Mouse (Mus musculus) induced T-regulatory cell, adult 2 months (primary cell): ENCODE measurements at regions not wholly inside any gene's neighbourhood (a gene's known extent, or its start where the extent isn't known, plus 50 kb on each side); places are given as distances from the start of the nearest gene placed in this dataset.
"Not testable (repeated sequence)": the region's sequence is repeated elsewhere in the genome, so short reads cannot be mapped to it uniquely, and the experiment has no call there.

Experiments used
- DNase-seq: peaks from one replicate; pipeline ENCODE4 v3.0.0-alpha.2; 2012; ENCODE audit warnings: low read depth

GRCm38 (mm10) chr16:76520643-76520993 lies 147.0 kb upstream of the Nrip1 start:
- no peak for DNase-seq

DNA sequence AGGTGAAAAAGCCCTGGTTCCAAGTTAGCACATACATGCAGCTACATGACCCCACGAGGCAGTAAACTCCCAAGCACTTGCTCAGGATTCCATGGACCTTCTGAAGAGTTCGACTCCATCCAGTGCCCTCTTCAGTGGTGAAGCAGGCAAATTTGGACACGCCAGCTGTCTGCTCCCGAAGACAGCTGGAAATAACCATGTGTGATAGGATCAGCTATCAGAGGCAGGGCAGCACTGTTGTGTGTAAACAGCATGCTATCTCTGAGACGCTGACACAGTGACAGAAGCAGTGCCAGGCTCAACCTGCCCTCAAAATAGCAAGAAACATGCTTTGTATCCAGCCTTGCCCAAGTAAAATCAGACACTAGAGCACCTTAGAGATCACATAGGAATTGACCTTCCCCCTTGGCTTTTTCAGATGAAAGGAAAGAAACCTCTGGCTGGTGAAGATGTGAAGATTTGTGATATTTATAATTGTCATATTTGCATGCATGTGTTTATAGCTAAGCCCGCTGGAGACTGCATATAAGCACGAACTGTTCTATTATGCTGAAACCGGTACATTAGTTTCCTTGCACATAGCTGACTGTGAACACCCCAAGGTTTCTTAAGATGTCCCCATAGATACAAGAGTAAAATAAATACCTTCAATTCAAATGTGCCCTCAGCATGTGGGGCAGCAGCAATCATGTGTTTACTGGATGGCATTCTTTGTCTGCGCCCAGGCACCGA lies 146.4 kb upstream of the Nrip1 start:
- DNase-seq = no peak

- no peak for DNase-seq
Measured at GRCm38 (mm10) chr16:76510861-76511260, 137.2 kb upstream of the Nrip1 start.

- no peak for DNase-seq
Measured at GRCm38 (mm10) chr16:76509109-76509650, 135.6 kb upstream of the Nrip1 start.

DNA sequence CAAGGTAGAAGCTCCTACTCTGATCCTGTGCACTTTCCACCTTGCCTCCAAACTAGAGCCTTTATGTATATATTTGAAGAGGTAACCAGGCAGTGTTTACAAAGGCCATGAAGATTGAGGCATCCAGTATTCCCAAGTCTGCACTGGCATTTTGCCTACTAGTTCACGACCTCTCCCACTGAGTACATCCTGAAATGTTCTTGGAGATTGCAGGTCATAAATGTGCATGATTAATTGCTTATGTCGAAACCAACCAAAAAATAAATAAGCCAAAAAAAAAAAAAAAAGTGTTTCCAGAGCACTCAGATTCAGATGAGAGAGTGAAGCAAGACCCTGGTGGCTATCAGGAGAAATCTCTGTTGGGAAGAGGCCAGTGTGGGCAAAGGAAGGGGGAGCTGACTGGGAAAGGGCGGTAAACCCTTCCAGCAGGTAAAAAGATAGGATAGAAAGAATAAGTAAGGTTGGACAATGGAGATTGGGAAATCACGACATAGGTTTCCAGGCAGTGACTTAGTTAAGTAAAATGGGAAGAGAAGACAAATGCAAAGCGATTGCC lies 133.6 kb upstream of the Nrip1 start:
- no peak for DNase-seq

GRCm38 (mm10) chr16:76506240-76506639 lies 132.6 kb upstream of the Nrip1 start:
- DNase-seq = no peak

DNA sequence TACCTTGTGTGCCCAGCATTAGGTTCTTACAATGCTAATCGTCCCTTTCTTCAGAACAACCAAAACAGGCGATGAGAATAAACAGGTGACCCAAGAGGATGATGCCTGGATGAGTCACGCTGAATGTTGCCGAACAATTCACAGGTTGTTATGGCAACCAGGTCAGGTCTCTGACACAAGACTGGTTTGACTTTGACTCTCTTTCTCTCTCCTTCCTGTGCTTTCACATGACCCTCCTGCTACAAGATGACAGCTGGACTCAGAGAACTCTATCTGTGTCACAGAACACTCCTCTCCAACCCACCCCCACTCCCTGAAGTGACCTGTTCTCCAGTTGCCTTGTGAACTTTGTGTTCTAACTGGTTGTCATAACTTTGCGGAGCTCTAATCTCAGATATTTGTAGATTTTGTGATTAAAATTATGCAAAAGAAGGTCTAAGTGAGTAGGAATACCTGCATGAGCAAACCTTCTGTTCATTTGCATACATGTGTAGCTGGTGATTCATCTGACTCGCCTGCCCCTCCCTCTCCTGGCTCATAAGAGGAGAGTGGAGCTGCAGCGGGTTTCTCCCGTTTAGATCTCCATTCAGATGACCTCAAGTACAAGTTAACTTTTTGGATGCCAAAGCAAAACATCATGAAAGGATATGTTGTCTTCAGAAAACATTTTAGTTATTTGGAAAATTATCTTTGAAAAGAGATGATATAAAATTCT lies 126.2 kb upstream of the Nrip1 start:
- peak; percentile 46 for DNase-seq

GRCm38 (mm10) chr16:76498233-76498632 lies 124.6 kb upstream of the Nrip1 start:
- no peak for DNase-seq

DNA sequence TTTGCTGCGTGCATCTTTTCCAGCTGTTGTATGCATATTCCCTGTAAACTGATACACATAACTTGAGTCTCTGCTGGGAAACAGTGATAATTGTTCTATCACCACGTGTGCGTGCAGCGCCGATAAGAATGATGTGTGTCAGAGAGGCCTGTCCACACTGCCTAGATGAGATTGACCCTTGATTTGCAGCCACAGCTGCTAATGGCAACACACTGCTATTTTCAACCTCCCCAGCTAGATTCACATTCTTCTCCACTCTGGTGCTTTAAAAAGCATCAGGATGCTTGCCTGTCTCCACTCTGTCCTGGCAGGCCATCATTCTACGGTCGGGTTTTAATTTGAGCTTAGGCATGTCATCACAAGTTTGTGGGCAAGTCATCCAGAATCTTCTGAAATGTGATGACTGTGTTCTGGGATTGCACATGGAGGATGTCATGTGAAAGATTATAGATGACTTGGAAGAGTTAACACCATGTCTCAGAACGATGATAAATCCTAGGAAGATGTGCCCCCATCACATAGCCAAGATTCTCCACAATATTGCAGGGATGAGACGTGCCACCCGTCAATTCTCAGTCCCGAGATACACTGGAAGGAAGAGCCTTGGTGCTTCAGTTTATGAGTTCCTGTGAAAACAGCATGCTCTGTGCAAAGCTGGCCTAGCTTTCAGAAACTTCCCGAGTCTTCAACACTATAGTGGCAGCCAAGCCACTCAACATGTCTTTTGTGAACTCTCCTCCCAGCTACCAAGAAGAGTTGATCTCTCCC lies 123.6 kb upstream of the Nrip1 start:
- no peak for DNase-seq

- DNase-seq = no peak
Measured at GRCm38 (mm10) chr16:76483419-76483818, 109.8 kb upstream of the Nrip1 start.

DNA sequence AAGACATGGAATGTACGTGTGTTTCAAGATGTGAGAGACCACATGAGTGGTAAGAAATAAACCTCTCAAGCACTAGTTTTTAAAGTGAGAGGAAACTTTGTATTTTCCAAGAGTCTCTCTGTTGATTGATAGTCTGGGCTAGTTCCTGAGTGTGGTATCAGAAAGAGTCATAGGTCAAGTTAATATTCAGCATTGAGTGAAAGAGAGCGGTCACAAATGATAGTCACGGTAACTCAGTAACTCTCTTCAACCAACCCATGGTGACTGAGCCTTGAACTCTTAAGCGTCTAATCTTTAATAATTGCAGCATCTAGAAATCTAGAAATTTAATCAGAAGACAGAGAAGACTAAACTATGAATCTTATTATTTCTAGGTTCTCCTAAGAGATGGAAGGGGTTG lies 108.3 kb upstream of the Nrip1 start:
- DNase-seq = no peak

DNA sequence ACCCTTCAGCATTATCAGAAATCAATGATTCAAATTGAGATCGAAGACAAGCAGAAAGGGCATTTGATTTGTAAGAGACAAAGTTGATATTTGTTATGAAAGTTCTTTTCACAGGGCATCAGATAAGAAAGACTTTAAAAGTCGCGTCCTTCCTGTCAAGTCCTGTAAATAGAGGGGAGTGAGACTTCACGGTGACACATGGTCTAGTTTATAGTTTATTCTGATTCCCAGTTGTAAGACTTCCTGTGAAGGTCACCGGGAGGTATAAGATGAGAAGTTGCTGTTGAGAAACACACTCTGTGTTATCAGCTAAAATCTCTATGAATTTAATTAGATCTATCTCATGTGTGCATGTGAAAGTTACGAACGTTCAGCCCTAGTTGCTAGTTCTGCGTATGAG lies 103.8 kb upstream of the Nrip1 start:
- DNase-seq = peak; percentile 14

DNA sequence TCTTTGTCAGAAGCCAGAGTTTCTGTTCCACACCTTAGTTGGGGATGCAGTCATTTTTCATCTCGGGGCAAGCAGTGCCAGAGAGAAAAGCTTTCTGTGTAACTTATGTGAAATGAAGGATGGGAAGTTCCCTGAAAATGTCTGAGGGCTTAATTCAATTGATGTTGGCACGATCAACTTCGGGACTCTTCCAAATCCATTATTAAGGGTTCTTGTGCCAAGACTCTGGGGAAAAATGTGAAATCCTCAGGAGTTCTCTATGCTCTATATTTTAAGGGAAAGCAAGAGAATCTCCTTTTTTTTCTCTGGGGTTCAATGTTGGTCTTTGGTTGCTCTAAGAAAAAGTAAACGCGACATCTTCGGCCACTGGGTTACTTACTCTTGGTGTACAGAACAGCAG lies 100.9 kb upstream of the Nrip1 start:
- no peak for DNase-seq

GRCm38 (mm10) chr16:76472386-76472785 lies 98.8 kb upstream of the Nrip1 start:
- DNase-seq = no peak

GRCm38 (mm10) chr16:76471081-76471480 lies 97.5 kb upstream of the Nrip1 start:
- no peak for DNase-seq

DNA sequence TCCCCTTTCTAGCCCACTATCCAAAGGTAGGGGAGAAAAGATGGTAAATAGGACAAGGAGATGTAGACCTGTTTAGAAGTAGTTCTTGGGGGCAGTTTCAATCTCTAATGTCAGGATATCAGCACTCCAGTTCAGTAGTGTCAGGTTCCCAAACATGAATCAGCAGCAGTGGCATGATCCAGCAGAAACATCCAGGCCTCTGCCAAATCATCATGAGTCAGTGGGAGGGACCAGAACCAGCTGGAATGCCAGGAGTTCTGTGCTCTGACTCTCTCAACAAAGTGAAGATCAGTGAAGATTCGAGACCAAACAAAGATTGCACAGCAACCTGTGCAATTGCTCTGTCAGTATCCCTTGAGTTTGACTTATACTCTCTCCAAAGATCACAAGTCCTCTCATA lies 85.9 kb upstream of the Nrip1 start:
- DNase-seq = no peak

DNA sequence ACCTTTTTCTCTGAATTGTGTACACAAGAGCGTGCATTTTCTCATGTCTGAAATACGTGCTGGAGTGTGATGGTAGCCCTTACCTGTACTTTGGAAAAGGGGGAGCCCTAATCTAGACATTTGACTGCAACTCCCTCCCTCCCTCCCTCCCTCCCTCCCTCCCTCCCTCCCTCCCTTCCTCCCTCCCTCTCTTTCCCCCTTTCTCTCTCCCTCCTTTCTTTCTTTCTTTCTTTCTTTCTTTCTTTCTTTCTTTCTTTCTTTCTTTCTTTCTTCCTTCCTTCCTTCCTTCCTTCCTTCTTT lies 82.6 kb upstream of the Nrip1 start:
- not testable (repeated sequence) for DNase-seq

GRCm38 (mm10) chr16:76455499-76456299 lies 82.1 kb upstream of the Nrip1 start:
- no peak for DNase-seq

GRCm38 (mm10) chr16:76454741-76455465 lies 81.3 kb upstream of the Nrip1 start:
- DNase-seq = no peak

DNA sequence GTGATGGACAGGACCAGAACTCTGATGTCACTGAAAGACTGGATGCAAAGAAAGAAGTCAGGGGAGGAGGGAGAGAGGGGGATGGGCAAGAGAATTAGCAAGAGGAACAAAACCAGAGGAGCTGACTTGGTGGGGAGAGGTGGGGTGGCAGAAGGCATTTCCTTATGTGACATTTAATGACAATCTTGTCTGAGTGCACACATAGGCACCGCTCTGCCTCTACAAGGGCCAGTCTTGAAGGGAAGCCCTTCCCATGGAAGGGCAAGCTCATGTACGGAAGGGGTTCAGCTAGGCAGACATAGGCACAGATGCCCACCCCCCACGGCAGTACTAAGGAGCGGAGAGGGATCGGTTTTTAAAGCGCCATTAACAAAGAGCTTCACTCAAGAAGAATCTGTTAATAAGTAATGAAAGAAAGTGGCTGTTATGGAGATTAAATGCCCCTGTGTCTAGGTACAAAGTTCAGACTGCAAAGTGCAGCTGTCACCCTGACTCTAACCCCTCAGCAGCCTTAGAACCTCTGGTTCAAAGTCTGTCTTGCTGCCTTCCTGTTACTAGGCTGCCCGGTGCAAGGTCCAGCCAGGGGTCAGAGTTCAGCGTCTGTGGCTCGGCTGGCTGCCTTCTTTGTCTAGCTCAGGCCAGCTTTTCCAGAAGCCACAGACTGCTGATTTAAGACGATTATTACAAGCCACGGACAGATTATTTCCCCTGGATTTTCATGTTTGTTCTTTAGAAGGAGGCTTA lies 80.0 kb upstream of the Nrip1 start:
- DNase-seq = no peak
